Mouse (Mus musculus): ENCODE data around the gene Gmppa.

Gene Gmppa

GRCm38 (mm10) chr1:75435475-75436328 lies at the start of gene Gmppa:
TSS of gene Gmppa (plus strand) at chr1:75435930.
- DNase-seq (ENCODE audit: low spot score in 2 of 2) = peak; percentile 89 to 92

GRCm38 (mm10) chr1:75386149-75386548 lies 49.6 kb upstream of the Gmppa start:
- peak; percentile 49 to 53 for DNase-seq (ENCODE audit: low spot score in 2 of 2)

GRCm38 (mm10) chr1:75387469-75387928 lies 48.2 kb upstream of the Gmppa start:
- no peak for DNase-seq (ENCODE audit: low spot score in 2 of 2)

GRCm38 (mm10) chr1:75387929-75388897 lies 47.5 kb upstream of the Gmppa start:
- no peak for DNase-seq (ENCODE audit: low spot score in 2 of 2)

GRCm38 (mm10) chr1:75388898-75389515 lies 46.7 kb upstream of the Gmppa start:
- no peak for DNase-seq (ENCODE audit: low spot score in 2 of 2)

- DNase-seq (ENCODE audit: low spot score in 2 of 2) = peak; percentile 65 to 67
These were observed 42.6 kb upstream of the Gmppa start for GRCm38 (mm10) chr1:75393139-75393538.

GRCm38 (mm10) chr1:75393846-75394245 lies 41.9 kb upstream of the Gmppa start:
- no peak for DNase-seq (ENCODE audit: low spot score in 2 of 2)

GRCm38 (mm10) chr1:75398761-75399402 lies 36.8 kb upstream of the Gmppa start:
- DNase-seq (ENCODE audit: low spot score in 2 of 2) = peak in 1 of 2 experiments; percentile 48

- DNase-seq (ENCODE audit: low spot score in 2 of 2) = no peak
These were observed 35.8 kb upstream of the Gmppa start for GRCm38 (mm10) chr1:75399755-75400492.

GRCm38 (mm10) chr1:75400493-75401115 lies 35.1 kb upstream of the Gmppa start:
- no peak for DNase-seq (ENCODE audit: low spot score in 2 of 2)

- DNase-seq (ENCODE audit: low spot score in 2 of 2) = no peak
These were observed 30.2 kb upstream of the Gmppa start for GRCm38 (mm10) chr1:75405547-75405946.

GRCm38 (mm10) chr1:75406173-75406572 lies 29.6 kb upstream of the Gmppa start:
- no peak for DNase-seq (ENCODE audit: low spot score in 2 of 2)

GRCm38 (mm10) chr1:75407056-75407455 lies 28.7 kb upstream of the Gmppa start:
- DNase-seq (ENCODE audit: low spot score in 2 of 2) = no peak

GRCm38 (mm10) chr1:75408210-75408609 lies 27.5 kb upstream of the Gmppa start:
- DNase-seq (ENCODE audit: low spot score in 2 of 2) = no peak

GRCm38 (mm10) chr1:75409950-75410349 lies 25.8 kb upstream of the Gmppa start:
- no peak for DNase-seq (ENCODE audit: low spot score in 2 of 2)

- DNase-seq (ENCODE audit: low spot score in 2 of 2) = no peak
These were observed 23.5 kb upstream of the Gmppa start for GRCm38 (mm10) chr1:75412196-75412595.

- DNase-seq (ENCODE audit: low spot score in 2 of 2) = peak; percentile 37 to 50
These were observed 22.0 kb upstream of the Gmppa start for GRCm38 (mm10) chr1:75413749-75414148.

- no peak for DNase-seq (ENCODE audit: low spot score in 2 of 2)
These were observed 13.9 kb upstream of the Gmppa start for GRCm38 (mm10) chr1:75421794-75422193.

- DNase-seq (ENCODE audit: low spot score in 2 of 2) = no peak
These were observed 13.4 kb upstream of the Gmppa start for GRCm38 (mm10) chr1:75422216-75422822.

Data from right cerebral cortex, adult 2 months (tissue).